Mouse (Mus musculus) kidney, embryonic 16.5 days (tissue): ENCODE data around the gene Ccdc13. TPM values are rescaled to one million over a fixed set of nuclear protein-coding genes. Genes with fewer than 3 reads are reported as not detected.
A peak's percentile ranks its signal among the peaks of the same experiment; 100 is the strongest.

Experiments used
- ATAC-seq: fragments of 200-750 bp; cut with Nextera tagmentation; 2 replicates; pipeline ENCODE4 v1.8.0; 2017; ENCODE audit warnings: moderate TSS enrichment; ENCODE audit not compliant: low FRiP score, low TSS enrichment
- H3K27ac ChIP-seq: fragments of 300-500 bp; sonication (generic); 2 replicates; pipeline ENCODE4 v1.5.1; 2014; ENCODE audit warnings: low read length
- H3K27me3 ChIP-seq: fragments of 300-500 bp; sonication (generic); 2 replicates; pipeline ENCODE4 v1.6.1; 2014; ENCODE audit warnings: low read length, control low read depth, mixed read lengths; ENCODE audit not compliant: insufficient read depth
- H3K36me3 ChIP-seq: fragments of 300-500 bp; sonication (generic); 2 replicates; pipeline ENCODE4 v1.6.1; 2014; ENCODE audit warnings: low read length, control low read depth, mixed read lengths; ENCODE audit not compliant: insufficient read depth
- H3K4me1 ChIP-seq: fragments of 300-500 bp; sonication (generic); 2 replicates; pipeline ENCODE4 v1.6.1; 2014; ENCODE audit warnings: low read length, control low read depth, mixed read lengths; ENCODE audit not compliant: insufficient read depth
- H3K4me2 ChIP-seq: fragments of 300-500 bp; sonication (generic); replicated peaks from 2 replicates; pipeline ENCODE4 v1.6.1; 2014; ENCODE audit warnings: low read depth, low read length
- H3K4me3 ChIP-seq: fragments of 300-500 bp; sonication (generic); 2 replicates; pipeline ENCODE4 v1.5.1; 2014; ENCODE audit warnings: mild to moderate bottlenecking, low read length
- H3K9ac ChIP-seq: fragments of 300-500 bp; sonication (generic); replicated peaks from 2 replicates; pipeline ENCODE4 v1.6.1; 2014; ENCODE audit warnings: low read length
- H3K9me3 ChIP-seq: fragments of 300-500 bp; sonication (generic); 2 replicates; pipeline ENCODE4 v1.6.1; 2016; ENCODE audit warnings: low read length, control low read depth
- whole genome bisulfite sequencing: fragments of 180-500 bp; shearing (Covaris S2); extraction: QIAGEN DNeasy Blood & Tissue Kit; methylation state at CpG from one replicate; pipeline ENCODE4 v1.1.7; 2014; 5-methylcytosine and 5-hydroxymethylcytosine counted together
- polyA plus RNA-seq: library from polyadenylated mRNA; unstranded; fragments of >200 nt; fragmentation: Nextera tagmentation; extraction: Ambion mirVana; gene quantifications from 2 replicates; pipeline ENCODE4 v1.2.1, GENCODE M21; 2015

Gene Ccdc13
- polyA plus RNA-seq, 1 experiment from 2014 or later = 0.71 TPM

GRCm38 (mm10) chr9:121815183-121815582 is 24.1 kb downstream of the Ccdc13 start:
- Histone ChIP-seq H3K9me3 (no peaks in the 10 kb centered on the region), H3K27ac (no peak overlapping the region), H3K27me3 (no peaks in the 10 kb centered on the region), H3K9ac (no peak overlapping the region), H3K36me3 (no peaks in the 10 kb centered on the region), H3K4me1 (0 out of 2 replicates have a peak, but pooled peaks cover under 1% of the 10 kb centered on the region), H3K4me2 (no peak overlapping the region), H3K4me3 (no peak overlapping the region)
- ATAC-seq = no peak
- 64% methylated on average over 6 of the region's 6 CpGs for WGBS

- H3K36me3 ChIP-seq = no peaks in the 10 kb centered on the region
- 23% methylated on average over 15 of the region's 15 CpGs for WGBS
- H3K4me2 ChIP-seq = no peak overlapping the region
- no peaks in the 10 kb centered on the region for H3K27me3 ChIP-seq
- no peak overlapping the region for H3K9ac ChIP-seq
- no peak for ATAC-seq
- H3K4me1 ChIP-seq = 0 out of 2 replicates have a peak, but pooled peaks cover 3% of the 10 kb centered on the region
- H3K9me3 ChIP-seq = no peaks in the 10 kb centered on the region
- H3K27ac ChIP-seq = no peak overlapping the region
- no peak overlapping the region for H3K4me3 ChIP-seq
These were observed 29.0 kb downstream of the Ccdc13 start for GRCm38 (mm10) chr9:121810081-121810821.

DNA sequence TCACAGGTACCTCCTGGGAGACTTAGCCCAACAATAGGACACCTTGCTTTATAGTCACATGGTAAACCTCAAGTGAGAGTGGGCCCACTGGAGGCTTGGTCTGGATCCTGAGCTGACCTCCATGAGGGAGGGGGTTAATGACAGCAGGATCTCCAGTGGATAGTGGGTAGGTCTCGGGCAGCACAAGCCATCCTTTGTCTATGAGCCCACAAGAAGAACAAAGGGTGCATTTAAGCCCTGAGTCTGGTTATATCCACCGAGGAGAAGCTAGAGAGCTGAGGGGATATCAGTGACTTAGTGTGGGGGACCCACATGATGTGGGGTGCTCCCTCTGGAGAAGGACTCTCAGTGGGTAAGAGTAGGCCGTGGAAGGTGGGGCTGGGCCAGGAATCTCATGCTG is 30.8 kb downstream of the Ccdc13 start:
- Histone ChIP-seq H3K4me2 (no peak overlapping the region), H3K4me3 (no peak overlapping the region), H3K36me3 (no peaks in the 10 kb centered on the region), H3K27me3 (no peaks in the 10 kb centered on the region), H3K4me1 (0 out of 2 replicates have a peak, but pooled peaks cover 3% of the 10 kb centered on the region), H3K9ac (no peak overlapping the region), H3K27ac (no peak overlapping the region), H3K9me3 (no peaks in the 10 kb centered on the region)
- ATAC-seq = no peak
- WGBS = 83% methylated on average over 3 of the region's 3 CpGs

- Histone ChIP-seq H3K4me2 (no peak overlapping the region), H3K9me3 (no peaks in the 10 kb centered on the region), H3K4me1 (0 out of 2 replicates have a peak, but pooled peaks cover 3% of the 10 kb centered on the region), H3K9ac (no peak overlapping the region), H3K27me3 (no peaks in the 10 kb centered on the region), H3K4me3 (no peak overlapping the region), H3K36me3 (no peaks in the 10 kb centered on the region), H3K27ac (no peak overlapping the region)
- no peak for ATAC-seq
- 64% methylated on average over 7 of the region's 7 CpGs for WGBS
These were observed 31.3 kb downstream of the Ccdc13 start for GRCm38 (mm10) chr9:121807947-121808346.

GRCm38 (mm10) chr9:121807546-121807945 is 31.7 kb downstream of the Ccdc13 start:
- ATAC-seq = no peak
- Histone ChIP-seq H3K4me1 (0 out of 2 replicates have a peak, but pooled peaks cover 3% of the 10 kb centered on the region), H3K9me3 (no peaks in the 10 kb centered on the region), H3K36me3 (no peaks in the 10 kb centered on the region), H3K9ac (no peak overlapping the region), H3K4me3 (no peak overlapping the region), H3K4me2 (no peak overlapping the region), H3K27ac (no peak overlapping the region), H3K27me3 (no peaks in the 10 kb centered on the region)
- WGBS = 74% methylated on average over 1 of the region's 1 CpGs

DNA sequence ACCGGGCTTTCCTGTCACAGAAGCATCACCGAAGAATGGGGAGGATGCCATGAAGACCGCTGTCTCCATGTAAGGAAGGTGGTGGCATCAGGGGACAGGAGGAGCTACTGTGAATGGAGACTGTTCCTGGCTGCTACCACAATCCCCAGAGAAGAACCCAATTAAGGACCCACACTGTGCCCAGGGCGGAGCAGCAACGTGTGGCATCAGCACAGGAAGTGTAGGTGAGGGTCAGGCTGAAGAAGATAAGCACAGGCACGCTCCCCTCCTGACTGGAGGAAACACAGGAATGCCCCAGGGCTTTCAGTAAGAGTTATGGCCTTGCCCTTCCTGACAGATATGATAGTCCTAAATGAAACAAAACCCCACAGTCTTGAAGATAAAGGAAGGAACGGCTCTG is 36.5 kb downstream of the Ccdc13 start:
- no peak for ATAC-seq
- H3K4me1 ChIP-seq = no peaks in the 10 kb centered on the region
- no peaks in the 10 kb centered on the region for H3K9me3 ChIP-seq
- no peak overlapping the region for H3K9ac ChIP-seq
- H3K27ac ChIP-seq = no peak overlapping the region
- H3K27me3 ChIP-seq = no peaks in the 10 kb centered on the region
- H3K4me2 ChIP-seq = no peak overlapping the region
- no peaks in the 10 kb centered on the region for H3K36me3 ChIP-seq
- no peak overlapping the region for H3K4me3 ChIP-seq
- 52% methylated on average over 7 of the region's 7 CpGs for WGBS

- H3K36me3 ChIP-seq = no peaks in the 10 kb centered on the region
- no peak overlapping the region for H3K9ac ChIP-seq
- no peak for ATAC-seq
- no peaks in the 10 kb centered on the region for H3K27me3 ChIP-seq
- 54% methylated on average over 6 of the region's 6 CpGs for WGBS
- H3K4me2 ChIP-seq = no peak overlapping the region
- H3K27ac ChIP-seq = no peak overlapping the region
- H3K4me3 ChIP-seq = no peak overlapping the region
- H3K4me1 ChIP-seq = no peaks in the 10 kb centered on the region
- H3K9me3 ChIP-seq = no peaks in the 10 kb centered on the region
These were observed 40.3 kb downstream of the Ccdc13 start for GRCm38 (mm10) chr9:121798887-121799520.

DNA sequence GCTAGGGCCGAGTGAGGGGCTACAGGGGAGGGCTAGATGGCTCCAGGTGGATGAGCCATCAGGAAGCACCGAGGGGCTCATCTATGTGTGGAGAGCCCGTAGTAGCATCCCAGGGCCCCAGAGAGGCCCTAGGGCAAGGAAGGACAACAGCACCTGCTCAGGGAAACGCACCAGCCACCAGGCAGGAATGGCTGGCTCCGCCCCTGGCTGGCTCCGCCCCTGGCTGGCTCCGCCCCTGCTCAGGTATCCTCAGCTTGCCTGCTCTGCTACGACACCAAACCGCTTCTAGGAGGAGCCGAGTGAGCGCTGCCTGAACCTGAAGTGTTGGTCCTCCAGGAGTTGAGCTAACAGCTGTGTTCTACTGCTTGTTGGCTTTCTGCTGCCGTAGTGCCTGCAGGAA is 41.5 kb downstream of the Ccdc13 start:
- Histone ChIP-seq H3K27ac (no peak overlapping the region), H3K4me1 (no peaks in the 10 kb centered on the region), H3K9ac (no peak overlapping the region), H3K4me3 (no peak overlapping the region), H3K36me3 (no peaks in the 10 kb centered on the region), H3K27me3 (no peaks in the 10 kb centered on the region), H3K9me3 (no peaks in the 10 kb centered on the region), H3K4me2 (0 out of 2 replicates have a peak overlapping the region, but pooled peaks have one; percentile 23)
- WGBS = 9% methylated on average over 12 of the region's 12 CpGs
- peak; percentile 59; the same call in 1 of the 2 replicates for ATAC-seq

DNA sequence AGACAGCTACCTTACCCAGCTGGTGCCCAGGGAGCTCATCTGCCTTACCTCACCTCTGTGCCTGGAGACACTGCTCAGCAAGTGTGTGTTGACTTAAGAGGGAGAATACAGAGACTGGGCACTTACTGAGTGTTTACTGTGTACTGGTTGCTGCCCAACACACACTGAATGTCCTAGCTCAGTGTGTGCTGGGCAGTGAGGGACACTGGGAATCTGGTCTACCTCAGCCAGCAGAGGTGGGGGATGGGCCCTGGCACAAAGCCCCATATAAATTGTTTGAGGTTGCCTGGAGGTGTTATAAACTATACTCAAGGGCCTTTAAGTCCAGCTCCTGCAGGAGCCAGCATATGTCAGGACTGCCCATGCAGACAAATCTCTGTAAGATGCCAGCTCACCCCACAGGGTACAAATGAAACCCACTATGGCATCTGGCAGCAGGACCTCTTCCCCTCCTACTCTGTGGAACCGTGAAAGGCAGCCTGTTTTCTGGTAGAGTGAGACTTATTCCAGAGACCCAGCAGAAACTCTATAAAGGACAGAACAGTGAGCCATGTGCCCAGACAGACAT is 44.2 kb downstream of the Ccdc13 start:
- Histone ChIP-seq H3K27ac (no peak overlapping the region), H3K36me3 (no peaks in the 10 kb centered on the region), H3K4me3 (no peak overlapping the region), H3K27me3 (no peaks in the 10 kb centered on the region), H3K4me2 (no peak overlapping the region), H3K9me3 (no peaks in the 10 kb centered on the region), H3K9ac (no peak overlapping the region), H3K4me1 (peaks cover 7% of the 10 kb centered on the region; the same call in 1 of the 2 replicates)
- no peak for ATAC-seq
- 54% methylated on average over 1 of the region's 1 CpGs for WGBS
